Mouse (Mus musculus): Measurements from ENCODE around the gene Mboat7. TPM values are rescaled to one million over a fixed set of nuclear protein-coding genes. Genes with fewer than 3 reads are reported as not detected.
"Not testable (repeated sequence)": the region's sequence is repeated elsewhere in the genome, so short reads cannot be mapped to it uniquely, and the experiment has no call there.

Gene Mboat7
- total RNA-seq (2014; rRNA removed): 112 and 165 TPM in 2 replicates
- 81.8 and 107 TPM in 2 replicates for polyA plus RNA-seq (2015; fragmentation: Nextera tagmentation; extraction: Ambion mirVana)

DNA sequence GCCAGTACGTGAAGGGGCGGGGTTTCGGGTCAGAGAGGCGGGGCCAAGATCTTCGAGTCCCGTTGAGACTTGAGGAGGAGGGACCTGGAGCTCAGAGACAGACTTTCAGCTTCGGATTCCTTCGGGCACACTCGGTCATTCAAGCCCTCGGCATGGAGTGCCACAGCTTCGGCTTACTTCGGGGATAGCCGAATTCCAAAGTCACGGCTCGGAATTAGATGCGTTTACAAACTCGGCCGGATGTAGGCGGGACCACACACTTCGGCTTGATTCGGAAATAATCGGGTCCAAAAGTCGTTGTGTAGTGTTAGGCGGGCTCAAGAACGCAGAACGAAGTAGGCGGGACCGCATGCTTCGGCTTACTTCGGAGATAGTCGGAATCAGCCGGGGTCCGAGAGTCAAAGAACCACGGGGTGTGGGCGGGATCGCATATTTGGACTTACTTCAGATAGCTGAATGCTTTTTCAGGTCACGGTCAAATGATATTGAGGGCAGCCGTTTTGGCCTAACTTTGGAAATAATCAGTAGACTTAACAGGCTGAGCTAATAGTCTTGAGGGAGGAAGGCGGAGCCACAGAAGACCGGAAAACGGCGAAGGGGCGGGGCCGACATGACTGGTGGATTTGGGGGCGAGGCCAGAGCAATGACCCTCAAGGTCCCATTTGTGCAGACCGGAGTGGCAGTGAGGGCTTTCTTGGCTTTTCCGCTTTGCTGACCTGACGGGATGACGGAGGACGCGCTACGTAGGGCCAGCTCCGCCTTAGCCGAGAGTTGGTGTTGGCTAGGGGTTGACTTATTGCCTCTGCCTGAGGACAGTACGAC is at the start of gene Mboat7:
Mboat7 (minus strand) TSS at position 537 of the 822 bp plus-strand sequence.
- Histone ChIP-seq H3K27me3 (ENCODE audit: insufficient read depth, low read length) (no peaks in the 10 kb centered on the region), H3K27ac (ENCODE audit: low read depth, low read length) (peak within 1 kb of the TSS; percentile 84), H3K4me1 (ENCODE audit: insufficient read depth) (peaks cover 12% of the 10 kb centered on the region; the same call in 1 of the 2 replicates), H3K9ac (peak within 1 kb of the TSS; percentile 73), H3K36me3 (ENCODE audit: insufficient read depth) (peaks cover 22% of the 10 kb centered on the region), H3K4me2 (ENCODE audit: low read depth) (peak within 1 kb of the TSS; percentile 79), H3K4me3 (ENCODE audit: low read depth, low read length) (peak within 1 kb of the TSS; percentile 56), H3K9me3 (ENCODE audit: low read length) (no peaks in the 10 kb centered on the region)
- ATAC-seq: peak; percentile 93
- TF ChIP-seq CTCF (IDR thresholded peaks at IDR 0.05; ENCODE audit: low read depth): no peak
- 1% methylated on average over 55 of the region's 55 CpGs for WGBS
- peak; percentile 99 for DNase-seq

DNA sequence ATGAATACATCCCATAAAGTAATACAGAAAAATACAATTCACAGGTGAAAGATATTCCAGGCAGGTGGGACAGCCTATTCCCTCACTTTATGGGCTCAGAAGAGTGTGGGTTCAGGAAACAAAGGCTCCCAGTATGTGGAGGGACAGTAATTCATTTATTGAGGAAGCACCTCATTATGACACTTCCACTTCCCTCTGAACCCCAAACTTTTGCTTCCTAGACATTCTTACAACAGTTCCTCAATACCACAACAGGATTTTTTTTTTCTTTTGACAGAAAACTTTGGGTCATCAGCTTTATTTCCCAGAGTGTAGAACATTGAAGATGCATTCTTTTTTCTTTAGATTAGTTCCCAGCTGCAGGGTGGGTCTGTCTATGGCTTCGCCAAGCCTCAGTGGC is 39.4 kb upstream of the Mboat7 start:
- H3K4me3 ChIP-seq (ENCODE audit: low read depth, low read length); ATAC-seq; H3K27me3 ChIP-seq (ENCODE audit: insufficient read depth, low read length); H3K4me1 ChIP-seq (ENCODE audit: insufficient read depth); H3K9me3 ChIP-seq (ENCODE audit: low read length); H3K4me2 ChIP-seq (ENCODE audit: low read depth); H3K9ac ChIP-seq; H3K36me3 ChIP-seq (ENCODE audit: insufficient read depth); DNase-seq; H3K27ac ChIP-seq (ENCODE audit: low read depth, low read length): not testable (repeated sequence)
- no CpG with 5 or more reads among the region's 1 CpGs for WGBS

DNA sequence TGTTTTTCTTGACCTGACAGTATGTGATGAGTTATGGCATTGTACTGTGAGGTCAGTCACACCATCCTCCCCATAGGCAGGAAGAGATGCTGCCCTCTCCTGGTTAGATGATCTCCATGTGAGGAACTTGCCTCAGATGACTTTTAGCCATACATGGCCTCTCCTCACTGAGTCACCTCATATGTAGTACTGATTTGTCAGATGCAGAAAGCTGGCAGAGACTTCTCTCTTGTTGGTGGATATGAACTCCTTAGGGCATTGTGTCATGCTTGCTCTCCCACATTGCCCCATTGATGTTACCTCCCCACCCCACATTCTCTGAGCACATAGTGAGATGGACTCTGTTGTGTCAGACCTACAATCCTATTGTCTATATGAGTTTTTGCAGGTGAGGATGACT is 32.1 kb upstream of the Mboat7 start:
- not testable (repeated sequence) for ATAC-seq; H3K4me1 ChIP-seq (ENCODE audit: insufficient read depth); H3K4me2 ChIP-seq (ENCODE audit: low read depth); H3K27ac ChIP-seq (ENCODE audit: low read depth, low read length); H3K9ac ChIP-seq; H3K27me3 ChIP-seq (ENCODE audit: insufficient read depth, low read length); H3K9me3 ChIP-seq (ENCODE audit: low read length); H3K36me3 ChIP-seq (ENCODE audit: insufficient read depth); DNase-seq; H3K4me3 ChIP-seq (ENCODE audit: low read depth, low read length)

DNA sequence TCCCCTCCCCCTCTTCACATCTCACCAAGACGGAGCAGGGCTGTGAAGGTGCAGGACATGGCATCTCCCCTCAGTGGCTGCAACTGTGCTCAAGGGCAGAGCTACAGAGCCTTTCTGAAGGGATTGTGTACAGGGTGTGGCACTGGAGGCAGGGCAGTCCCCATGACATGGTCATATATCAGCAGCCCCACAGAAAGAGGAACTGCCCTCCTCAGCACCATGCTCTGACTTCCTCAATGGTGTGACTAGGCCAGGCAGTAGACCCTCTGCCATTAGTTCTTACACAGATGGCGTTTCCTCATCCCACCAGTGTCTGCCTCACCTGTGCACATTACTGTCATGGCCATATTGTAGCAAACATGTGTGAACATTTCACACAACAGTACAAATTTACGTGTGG is 26.9 kb upstream of the Mboat7 start, which contains the start of gene Pirb:
Pirb (minus strand) TSS at position 124 of the 400 bp plus-strand sequence.
- 67% methylated on average over 1 of the region's 3 CpGs for WGBS
- not testable (repeated sequence) for H3K9ac ChIP-seq; H3K4me3 ChIP-seq (ENCODE audit: low read depth, low read length); DNase-seq; ATAC-seq; H3K27me3 ChIP-seq (ENCODE audit: insufficient read depth, low read length); H3K36me3 ChIP-seq (ENCODE audit: insufficient read depth); H3K4me2 ChIP-seq (ENCODE audit: low read depth); H3K4me1 ChIP-seq (ENCODE audit: insufficient read depth); H3K9me3 ChIP-seq (ENCODE audit: low read length); H3K27ac ChIP-seq (ENCODE audit: low read depth, low read length)

DNA sequence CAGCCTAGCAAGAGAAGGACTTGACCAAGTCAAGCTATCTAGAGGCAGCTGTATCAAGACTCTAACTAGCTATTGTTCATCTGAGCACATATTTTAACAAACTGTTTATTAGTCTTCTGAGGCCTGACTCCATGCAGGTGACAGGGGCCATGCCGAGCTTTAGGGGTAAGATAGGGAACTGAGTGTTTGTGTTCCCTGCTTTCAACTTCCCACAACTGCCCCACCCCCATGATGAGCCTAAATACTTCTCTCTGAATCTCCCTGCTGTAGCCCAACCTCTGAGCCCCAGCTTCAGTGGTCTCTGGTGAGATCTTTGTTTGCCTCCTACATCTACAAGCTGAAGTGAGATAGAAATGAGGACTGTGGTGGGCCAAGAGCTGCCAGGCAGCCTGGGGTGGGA is 21.9 kb upstream of the Mboat7 start:
- no peaks in the 10 kb centered on the region for H3K27me3 ChIP-seq (ENCODE audit: insufficient read depth, low read length)
- no peaks in the 10 kb centered on the region for H3K4me1 ChIP-seq (ENCODE audit: insufficient read depth)
- no peak overlapping the region for H3K9ac ChIP-seq
- H3K9me3 ChIP-seq (ENCODE audit: low read length): no peaks in the 10 kb centered on the region
- H3K36me3 ChIP-seq (ENCODE audit: insufficient read depth): no peaks in the 10 kb centered on the region
- no peak overlapping the region for H3K27ac ChIP-seq (ENCODE audit: low read depth, low read length)
- no peak overlapping the region for H3K4me3 ChIP-seq (ENCODE audit: low read depth, low read length)
- no peak overlapping the region for H3K4me2 ChIP-seq (ENCODE audit: low read depth)
- WGBS: 70% methylated on average over 1 of the region's 1 CpGs
- DNase-seq: no peak
- no peak for ATAC-seq
- TF ChIP-seq CTCF (IDR thresholded peaks at IDR 0.05; ENCODE audit: low read depth): no peak

DNA sequence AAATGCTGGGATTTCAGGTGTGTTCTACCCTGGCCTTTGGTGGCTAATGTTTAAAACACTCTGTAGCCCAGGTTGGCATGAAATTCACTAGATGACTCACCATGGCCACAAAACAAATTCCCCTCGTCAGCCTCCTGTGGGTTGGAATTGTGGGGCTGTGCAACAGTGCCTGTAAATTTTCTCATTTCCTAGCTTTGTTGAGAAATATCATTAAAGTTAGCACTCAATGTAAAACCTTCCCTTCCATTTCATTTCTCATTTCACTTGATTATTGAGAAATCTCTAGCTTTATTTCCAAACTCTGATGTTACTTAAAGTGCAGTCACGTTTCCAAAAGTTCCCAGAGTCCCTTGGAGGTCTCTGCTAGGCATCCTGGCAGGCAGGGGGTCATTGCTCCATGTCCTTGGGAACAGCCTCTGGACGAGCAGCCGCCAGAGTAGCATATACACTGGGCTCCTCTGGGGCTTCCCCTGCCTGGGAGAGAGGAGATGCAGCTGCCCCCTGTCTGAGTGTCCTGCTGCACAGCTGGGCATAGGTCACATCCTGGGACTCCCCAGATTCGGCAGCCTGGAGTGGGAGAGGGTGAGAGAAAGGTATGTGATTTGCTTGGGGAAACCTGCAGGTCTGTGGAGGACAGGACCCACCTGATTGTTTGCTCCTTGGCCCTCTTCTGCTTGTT is 19.1 kb upstream of the Mboat7 start:
- no peaks in the 10 kb centered on the region for H3K27me3 ChIP-seq (ENCODE audit: insufficient read depth, low read length)
- H3K9ac ChIP-seq: no peak overlapping the region
- no peak for DNase-seq
- H3K27ac ChIP-seq (ENCODE audit: low read depth, low read length): no peak overlapping the region
- no peak for ATAC-seq
- no peaks in the 10 kb centered on the region for H3K4me1 ChIP-seq (ENCODE audit: insufficient read depth)
- no peaks in the 10 kb centered on the region for H3K9me3 ChIP-seq (ENCODE audit: low read length)
- no peak overlapping the region for H3K4me3 ChIP-seq (ENCODE audit: low read depth, low read length)
- H3K4me2 ChIP-seq (ENCODE audit: low read depth): no peak overlapping the region
- peaks cover 3% of the 10 kb centered on the region; the same call in 1 of the 2 replicates for H3K36me3 ChIP-seq (ENCODE audit: insufficient read depth)
- WGBS: 46% methylated on average over 5 of the region's 5 CpGs
- TF ChIP-seq CTCF (IDR thresholded peaks at IDR 0.05; ENCODE audit: low read depth): no peak

DNA sequence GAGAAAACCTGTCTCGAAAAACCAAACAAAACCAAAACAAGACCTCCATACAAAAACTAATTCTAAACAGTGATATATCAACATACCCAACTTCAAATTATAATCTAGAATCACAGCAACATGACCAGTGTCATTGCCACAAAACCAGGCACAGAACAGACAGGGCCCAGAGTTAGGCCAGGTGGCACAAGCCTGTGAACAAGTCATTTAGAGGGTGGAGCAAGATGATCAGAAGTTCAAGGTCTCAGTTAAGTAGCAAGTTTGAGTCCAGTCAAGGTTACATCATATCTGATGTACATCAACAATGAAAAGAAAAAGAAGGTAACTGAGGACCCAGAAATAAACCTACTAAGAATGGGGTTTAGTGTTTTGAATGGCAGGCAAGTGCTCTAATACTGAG is 15.7 kb upstream of the Mboat7 start:
- Histone ChIP-seq H3K9me3 (ENCODE audit: low read length) (no peaks in the 10 kb centered on the region), H3K27ac (ENCODE audit: low read depth, low read length) (no peak overlapping the region), H3K4me2 (ENCODE audit: low read depth) (no peak overlapping the region), H3K9ac (no peak overlapping the region), H3K4me1 (ENCODE audit: insufficient read depth) (peaks cover 13% of the 10 kb centered on the region), H3K36me3 (ENCODE audit: insufficient read depth) (peaks cover 17% of the 10 kb centered on the region), H3K4me3 (ENCODE audit: low read depth, low read length) (no peak overlapping the region), H3K27me3 (ENCODE audit: insufficient read depth, low read length) (no peaks in the 10 kb centered on the region)
- no peak for DNase-seq
- TF ChIP-seq CTCF (IDR thresholded peaks at IDR 0.05; ENCODE audit: low read depth): no peak
- WGBS: 64% methylated on average over 1 of the region's 1 CpGs
- no peak for ATAC-seq
